Mouse (Mus musculus): ENCODE data around the gene Skap2. TPM values are rescaled to one million over a fixed set of nuclear protein-coding genes. Genes with fewer than 3 reads are reported as not detected.

Gene Skap2
- 119 TPM for polyA plus RNA-seq (2015; fragmentation: Illumina TruSeq; extraction: RNeasy Lipid Tissue Mini Kit (QIAGEN cat#74804); ENCODE audit: insufficient read depth, low replicate concordance)

DNA sequence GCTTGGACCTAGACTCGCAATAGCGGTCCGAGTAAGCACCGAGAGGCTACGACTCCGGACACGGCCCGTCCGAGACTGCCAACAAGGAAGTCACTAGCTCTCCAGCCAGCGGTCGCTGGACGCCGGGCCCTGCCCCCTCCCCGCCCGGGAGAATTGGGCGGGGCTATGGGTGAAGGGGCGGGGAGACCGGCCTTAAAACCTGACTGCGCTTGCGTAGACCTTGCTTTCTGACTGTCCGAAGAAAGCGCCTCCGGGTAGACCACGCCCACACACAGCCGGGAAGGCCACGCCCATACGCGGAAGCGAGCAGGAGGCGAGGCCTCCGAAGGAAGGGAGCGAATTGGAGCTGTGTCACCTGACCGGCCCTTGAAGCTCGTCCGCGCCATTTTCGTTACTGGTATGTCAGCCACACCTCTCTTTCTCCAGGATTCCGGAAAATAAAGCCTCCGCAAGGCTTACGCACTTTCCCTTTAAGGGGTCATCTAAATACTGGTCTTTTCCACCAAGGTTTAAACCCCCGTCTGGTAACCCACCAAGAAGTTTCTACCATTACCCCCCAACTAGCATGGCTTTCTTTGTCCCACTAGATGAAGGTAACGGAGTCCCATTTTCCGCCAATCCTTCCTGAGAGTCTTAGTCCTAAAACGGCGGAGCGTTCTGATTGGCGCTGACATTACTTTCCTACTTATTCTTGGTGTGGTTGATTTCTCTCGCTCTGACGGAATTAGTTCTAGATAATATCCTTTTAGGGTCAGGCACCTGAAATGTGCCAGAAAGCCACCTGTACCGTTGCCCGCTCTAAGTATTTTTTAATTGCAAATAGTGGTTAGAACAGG is at the start of gene Skap2:
Skap2 (minus strand) TSS at position 141 of the 836 bp plus-strand sequence.

Other genes starting within 250 kb of the Skap2 start
- 0.51 TPM for gene Hoxa1, start 145.8 kb upstream of the Skap2 start, polyA plus RNA-seq (2015; fragmentation: Illumina TruSeq; extraction: RNeasy Lipid Tissue Mini Kit (QIAGEN cat#74804); ENCODE audit: insufficient read depth, low replicate concordance)
- 1.8 TPM for gene Hoxa2, start 152.3 kb upstream of the Skap2 start, polyA plus RNA-seq (2015; fragmentation: Illumina TruSeq; extraction: RNeasy Lipid Tissue Mini Kit (QIAGEN cat#74804); ENCODE audit: insufficient read depth, low replicate concordance)
- gene 5730596B20Rik, start 164.9 kb upstream of the Skap2 start, polyA plus RNA-seq (2015; fragmentation: Illumina TruSeq; extraction: RNeasy Lipid Tissue Mini Kit (QIAGEN cat#74804); ENCODE audit: insufficient read depth, low replicate concordance): 0.17 TPM
- gene Hoxa4, start 179.2 kb upstream of the Skap2 start, polyA plus RNA-seq (2015; fragmentation: Illumina TruSeq; extraction: RNeasy Lipid Tissue Mini Kit (QIAGEN cat#74804); ENCODE audit: insufficient read depth, low replicate concordance): 1.5 TPM
- gene Hoxa5, start 192.0 kb upstream of the Skap2 start, polyA plus RNA-seq (2015; fragmentation: Illumina TruSeq; extraction: RNeasy Lipid Tissue Mini Kit (QIAGEN cat#74804); ENCODE audit: insufficient read depth, low replicate concordance): 2.2 TPM
- not detected for gene Hoxa6, start 196.2 kb upstream of the Skap2 start, polyA plus RNA-seq (2015; fragmentation: Illumina TruSeq; extraction: RNeasy Lipid Tissue Mini Kit (QIAGEN cat#74804); ENCODE audit: insufficient read depth, low replicate concordance)
- 1.4 TPM for gene Hoxa3, start 200.8 kb upstream of the Skap2 start, polyA plus RNA-seq (2015; fragmentation: Illumina TruSeq; extraction: RNeasy Lipid Tissue Mini Kit (QIAGEN cat#74804); ENCODE audit: insufficient read depth, low replicate concordance)
- gene Gm28308, start 200.8 kb upstream of the Skap2 start, polyA plus RNA-seq (2015; fragmentation: Illumina TruSeq; extraction: RNeasy Lipid Tissue Mini Kit (QIAGEN cat#74804); ENCODE audit: insufficient read depth, low replicate concordance): not detected
- 1.6 TPM for gene Hoxa7, start 209.3 kb upstream of the Skap2 start, polyA plus RNA-seq (2015; fragmentation: Illumina TruSeq; extraction: RNeasy Lipid Tissue Mini Kit (QIAGEN cat#74804); ENCODE audit: insufficient read depth, low replicate concordance)
- gene Hoxa9, start 218.5 kb upstream of the Skap2 start, polyA plus RNA-seq (2015; fragmentation: Illumina TruSeq; extraction: RNeasy Lipid Tissue Mini Kit (QIAGEN cat#74804); ENCODE audit: insufficient read depth, low replicate concordance): 0.17 TPM
- not detected for gene Hoxa10, start 228.3 kb upstream of the Skap2 start, polyA plus RNA-seq (2015; fragmentation: Illumina TruSeq; extraction: RNeasy Lipid Tissue Mini Kit (QIAGEN cat#74804); ENCODE audit: insufficient read depth, low replicate concordance)
- gene Hoxa11, start 233.3 kb upstream of the Skap2 start, polyA plus RNA-seq (2015; fragmentation: Illumina TruSeq; extraction: RNeasy Lipid Tissue Mini Kit (QIAGEN cat#74804); ENCODE audit: insufficient read depth, low replicate concordance): not detected
- gene Hoxa13, start 248.3 kb upstream of the Skap2 start, polyA plus RNA-seq (2015; fragmentation: Illumina TruSeq; extraction: RNeasy Lipid Tissue Mini Kit (QIAGEN cat#74804); ENCODE audit: insufficient read depth, low replicate concordance): not detected